Mouse (Mus musculus) embryonic facial prominence, embryonic 12.5 days (tissue): ENCODE measurements around the gene Cars. TPM values are rescaled to one million over a fixed set of nuclear protein-coding genes. Genes with fewer than 3 reads are reported as not detected.

Experiments used
- ATAC-seq: fragments of 200-750 bp; cut with Nextera tagmentation; 2 replicates; pipeline ENCODE4 v1.8.0; 2017; ENCODE audit not compliant: insufficient number of reproducible peaks, insufficient read depth, low FRiP score, low TSS enrichment
- H3K27ac ChIP-seq: fragments of 300-500 bp; sonication (generic); 2 replicates; pipeline ENCODE4 v1.5.1; 2016; ENCODE audit warnings: mild to moderate bottlenecking
- H3K27me3 ChIP-seq: fragments of 300-500 bp; sonication (generic); 2 replicates; pipeline ENCODE4 v1.6.1; 2016; ENCODE audit warnings: mild to moderate bottlenecking, moderate library complexity
- H3K36me3 ChIP-seq: fragments of 300-500 bp; sonication (generic); 2 replicates; pipeline ENCODE4 v1.6.1; 2016; ENCODE audit warnings: mild to moderate bottlenecking
- H3K4me1 ChIP-seq: fragments of 300-500 bp; sonication (generic); 2 replicates; pipeline ENCODE4 v1.6.1; 2016
- H3K4me2 ChIP-seq: fragments of 300-500 bp; sonication (generic); replicated peaks from 2 replicates; pipeline ENCODE4 v1.6.1; 2016; ENCODE audit warnings: mild to moderate bottlenecking, moderate library complexity
- H3K4me3 ChIP-seq: fragments of 300-500 bp; sonication (generic); 2 replicates; pipeline ENCODE4 v1.5.1; 2016; ENCODE audit warnings: mild to moderate bottlenecking
- H3K9ac ChIP-seq: fragments of 300-500 bp; sonication (generic); 2 replicates; pipeline ENCODE4 v1.6.1; 2016; ENCODE audit warnings: mild to moderate bottlenecking, moderate library complexity
- H3K9me3 ChIP-seq: fragments of 300-500 bp; sonication (generic); 2 replicates; pipeline ENCODE4 v1.6.1; 2016; ENCODE audit warnings: mild to moderate bottlenecking, moderate library complexity
- WGBS: fragments of 180-500 bp; shearing (Covaris S2); methylation state at CpG from one replicate; pipeline ENCODE4 v1.1.7; 2016; 5-methylcytosine and 5-hydroxymethylcytosine counted together
- polyA plus RNA-seq: library from polyadenylated mRNA; unstranded; fragments of >200 nt; fragmentation: Nextera tagmentation; extraction: Ambion mirVana; gene quantifications from 2 replicates; pipeline ENCODE4 v1.2.1, GENCODE M21; 2016

Cars gene
- polyA plus RNA-seq, 1 experiment from 2014 or later, result 57.3 TPM

- 87% methylated on average over 5 of the region's 5 CpGs for WGBS
- H3K9me3 ChIP-seq, result no peaks in the 10 kb centered on the region
- ATAC-seq, result no peak
Measured at GRCm38 (mm10) chr7:143583025-143583424, 16.9 kb downstream of the Cars start.

GRCm38 (mm10) chr7:143575751-143576150 lies 24.1 kb downstream of the Cars start:
- H3K27ac ChIP-seq, result no peak overlapping the region
- no peaks in the 10 kb centered on the region for H3K9me3 ChIP-seq
- 93% methylated on average over 11 of the region's 11 CpGs for WGBS
- no peaks in the 10 kb centered on the region for H3K27me3 ChIP-seq
- no peaks in the 10 kb centered on the region for H3K4me1 ChIP-seq
- H3K4me2 ChIP-seq, result no peak overlapping the region
- H3K4me3 ChIP-seq, result no peak overlapping the region
- peaks cover 93% of the 10 kb centered on the region for H3K36me3 ChIP-seq
- no peak for ATAC-seq
- no peak overlapping the region for H3K9ac ChIP-seq

More at GRCm38 (mm10) chr7:143583025-143583424, 16.9 kb downstream of the Cars start:
- Histone ChIP-seq H3K4me3 (no peak overlapping the region), H3K4me2 (no peak overlapping the region), H3K4me1 (no peaks in the 10 kb centered on the region), H3K27ac (no peak overlapping the region), H3K27me3 (no peaks in the 10 kb centered on the region), H3K9ac (no peak overlapping the region), H3K36me3 (peaks cover 73% of the 10 kb centered on the region)

- WGBS, result 94% methylated on average over 3 of the region's 3 CpGs
- ATAC-seq, result no peak
- H3K9ac ChIP-seq, result no peak overlapping the region
- H3K27me3 ChIP-seq, result no peaks in the 10 kb centered on the region
- no peaks in the 10 kb centered on the region for H3K4me1 ChIP-seq
- no peak overlapping the region for H3K4me3 ChIP-seq
- H3K27ac ChIP-seq, result no peak overlapping the region
- H3K9me3 ChIP-seq, result no peaks in the 10 kb centered on the region
- H3K36me3 ChIP-seq, result peaks cover 88% of the 10 kb centered on the region
- no peak overlapping the region for H3K4me2 ChIP-seq
Measured at GRCm38 (mm10) chr7:143565648-143566039, 34.2 kb downstream of the Cars start.

GRCm38 (mm10) chr7:143565015-143565647 lies 34.8 kb downstream of the Cars start:
- Histone ChIP-seq H3K4me2 (no peak overlapping the region), H3K9ac (no peak overlapping the region), H3K4me3 (no peak overlapping the region), H3K9me3 (no peaks in the 10 kb centered on the region), H3K36me3 (peaks cover 88% of the 10 kb centered on the region), H3K27me3 (no peaks in the 10 kb centered on the region), H3K4me1 (no peaks in the 10 kb centered on the region), H3K27ac (no peak overlapping the region)
- no peak for ATAC-seq
- 91% methylated on average over 6 of the region's 6 CpGs for WGBS

DNA sequence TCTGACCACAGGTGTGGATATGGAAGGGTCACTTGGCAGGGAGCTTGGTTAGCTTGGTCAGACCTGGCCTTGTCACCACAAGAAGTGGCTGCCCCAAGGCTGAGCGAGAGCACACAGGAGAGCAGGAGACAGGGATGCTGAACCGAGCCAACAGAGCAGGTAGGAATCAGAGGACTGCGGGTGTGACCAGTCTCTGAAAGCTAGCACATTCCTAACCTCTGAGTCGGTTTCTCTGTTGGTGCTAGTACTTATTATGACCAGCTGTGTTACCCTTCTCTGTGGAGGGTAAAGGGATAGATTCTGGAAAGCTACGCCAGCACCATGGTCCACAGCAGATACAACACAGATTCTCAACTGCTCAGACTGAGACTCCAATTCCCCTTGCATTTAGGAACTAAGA lies 36.1 kb downstream of the Cars start:
- H3K36me3 ChIP-seq, result peaks cover 88% of the 10 kb centered on the region
- H3K9me3 ChIP-seq, result no peaks in the 10 kb centered on the region
- ATAC-seq, result no peak
- no peaks in the 10 kb centered on the region for H3K27me3 ChIP-seq
- no peak overlapping the region for H3K4me3 ChIP-seq
- H3K4me1 ChIP-seq, result no peaks in the 10 kb centered on the region
- WGBS, result 87% methylated on average over 5 of the region's 5 CpGs
- no peak overlapping the region for H3K27ac ChIP-seq
- H3K4me2 ChIP-seq, result no peak overlapping the region
- H3K9ac ChIP-seq, result no peak overlapping the region

DNA sequence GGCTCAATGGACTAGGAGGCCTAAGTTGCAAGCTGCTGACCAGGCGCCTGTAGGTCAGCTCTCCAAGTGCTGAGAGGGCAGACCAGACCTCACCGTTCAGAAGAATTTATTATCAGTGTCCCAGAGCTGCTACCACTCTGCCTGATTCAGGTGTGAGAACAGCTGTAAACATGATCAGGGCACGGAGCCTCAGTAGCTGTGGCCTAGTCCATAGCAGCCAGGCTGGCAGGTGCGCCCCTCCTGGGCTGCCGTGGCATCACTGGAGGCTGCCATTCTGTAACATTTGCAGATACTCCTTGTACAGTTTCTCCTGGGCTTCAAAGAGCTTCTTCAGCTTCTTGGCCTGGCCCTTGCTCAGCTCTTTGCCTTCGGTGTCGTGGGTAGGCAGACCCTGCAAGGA lies 42.3 kb downstream of the Cars start:
- WGBS, result 96% methylated on average over 7 of the region's 7 CpGs
- Histone ChIP-seq H3K4me2 (no peak overlapping the region), H3K27me3 (no peaks in the 10 kb centered on the region), H3K4me3 (no peak overlapping the region), H3K9me3 (no peaks in the 10 kb centered on the region), H3K4me1 (no peaks in the 10 kb centered on the region), H3K9ac (no peak overlapping the region), H3K27ac (no peak overlapping the region), H3K36me3 (peaks cover 57% of the 10 kb centered on the region)
- no peak for ATAC-seq

DNA sequence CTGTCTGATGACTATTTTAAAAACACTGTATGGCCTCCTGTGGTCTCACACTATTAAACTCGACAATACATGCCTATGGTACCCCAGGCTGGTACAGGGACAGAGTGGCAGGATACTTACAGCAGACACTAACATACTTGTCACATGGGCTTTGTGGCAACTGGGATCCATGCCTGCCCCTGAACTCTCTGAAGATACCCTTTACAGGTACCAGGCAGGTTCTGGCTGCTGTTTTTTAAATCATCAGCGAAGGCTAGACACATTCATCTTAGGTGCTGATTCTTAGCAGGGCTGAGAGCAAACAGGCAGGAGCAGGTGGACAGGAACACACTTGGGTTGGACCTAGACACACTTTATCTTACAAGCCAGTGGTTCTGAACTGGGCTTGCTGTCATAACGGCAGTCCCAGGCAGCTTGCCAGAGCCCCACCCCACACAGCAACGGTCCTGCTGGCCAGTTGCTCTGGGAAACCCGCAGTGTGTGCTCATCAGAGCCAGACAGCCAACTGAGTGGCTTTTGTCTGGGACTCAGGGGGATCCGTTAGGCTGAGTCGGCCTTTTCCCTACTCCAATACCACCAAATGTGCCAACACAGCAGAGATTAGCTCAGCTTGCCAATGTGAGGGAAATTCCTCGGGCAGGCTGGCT lies 42.8 kb downstream of the Cars start:
- Histone ChIP-seq H3K4me2 (no peak overlapping the region), H3K4me3 (no peak overlapping the region), H3K9ac (no peak overlapping the region), H3K4me1 (no peaks in the 10 kb centered on the region), H3K27ac (no peak overlapping the region), H3K36me3 (peaks cover 53% of the 10 kb centered on the region), H3K9me3 (no peaks in the 10 kb centered on the region), H3K27me3 (no peaks in the 10 kb centered on the region)
- ATAC-seq, result no peak
- 86% methylated on average over 8 of the region's 8 CpGs for WGBS

DNA sequence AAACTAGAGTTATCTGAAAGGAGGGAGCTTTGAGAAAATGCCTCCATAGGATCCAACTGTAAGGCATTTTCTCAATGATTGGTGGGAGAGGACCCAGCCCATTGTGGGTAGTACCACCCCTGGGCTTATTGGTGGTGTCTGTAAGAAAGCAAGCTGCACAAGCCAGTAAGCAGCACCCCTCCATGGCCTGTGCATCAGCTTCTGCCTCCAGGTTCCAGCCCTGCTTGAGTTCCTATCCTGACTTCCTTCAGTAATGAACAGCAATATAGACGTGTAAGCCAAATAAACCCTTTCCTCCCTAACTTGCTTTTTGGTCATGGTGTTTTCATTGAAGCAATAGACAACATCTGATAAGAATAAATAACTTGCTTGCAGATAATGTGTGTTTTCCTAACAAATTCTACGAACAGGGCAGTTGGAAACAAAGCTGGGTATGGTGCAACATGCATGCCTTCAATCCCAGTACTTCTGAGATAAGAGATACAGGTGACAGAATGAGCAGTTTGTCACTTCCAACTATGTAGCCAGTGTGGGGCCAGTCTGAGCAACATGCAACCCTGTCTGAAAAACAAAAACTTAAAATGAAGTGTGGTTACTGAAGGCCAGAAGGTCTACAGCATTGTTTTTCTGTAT lies 50.2 kb downstream of the Cars start:
- peak; percentile 10; the same call in 1 of the 2 replicates for ATAC-seq
- H3K36me3 ChIP-seq, result no peaks in the 10 kb centered on the region
- WGBS, result 29% methylated on average over 2 of the region's 2 CpGs

GRCm38 (mm10) chr7:143548976-143549457 lies 50.9 kb downstream of the Cars start, which contains the start of gene Nap1l4:
Nap1l4 (minus strand) TSS chr7:143549106.
- Histone ChIP-seq H3K9me3 (no peaks in the 10 kb centered on the region), H3K36me3 (no peaks in the 10 kb centered on the region), H3K27ac (peak within 1 kb of the TSS; percentile 91), H3K4me1 (peaks cover 29% of the 10 kb centered on the region), H3K4me2 (peak within 1 kb of the TSS; percentile 81), H3K9ac (peak within 1 kb of the TSS; percentile 80), H3K27me3 (no peaks in the 10 kb centered on the region), H3K4me3 (peak within 1 kb of the TSS; percentile 90)
- WGBS, result under 1% methylated on average over 34 of the region's 43 CpGs
- peak; percentile 99 for ATAC-seq

More for the DNA sequence above, 50.2 kb downstream of the Cars start:
- Histone ChIP-seq H3K4me2 (peak overlapping the region; percentile 81), H3K4me1 (peaks cover 29% of the 10 kb centered on the region), H3K27me3 (no peaks in the 10 kb centered on the region), H3K9ac (peak overlapping the region; percentile 71), H3K27ac (peak overlapping the region; percentile 91), H3K9me3 (no peaks in the 10 kb centered on the region), H3K4me3 (peak overlapping the region; percentile 90)

DNA sequence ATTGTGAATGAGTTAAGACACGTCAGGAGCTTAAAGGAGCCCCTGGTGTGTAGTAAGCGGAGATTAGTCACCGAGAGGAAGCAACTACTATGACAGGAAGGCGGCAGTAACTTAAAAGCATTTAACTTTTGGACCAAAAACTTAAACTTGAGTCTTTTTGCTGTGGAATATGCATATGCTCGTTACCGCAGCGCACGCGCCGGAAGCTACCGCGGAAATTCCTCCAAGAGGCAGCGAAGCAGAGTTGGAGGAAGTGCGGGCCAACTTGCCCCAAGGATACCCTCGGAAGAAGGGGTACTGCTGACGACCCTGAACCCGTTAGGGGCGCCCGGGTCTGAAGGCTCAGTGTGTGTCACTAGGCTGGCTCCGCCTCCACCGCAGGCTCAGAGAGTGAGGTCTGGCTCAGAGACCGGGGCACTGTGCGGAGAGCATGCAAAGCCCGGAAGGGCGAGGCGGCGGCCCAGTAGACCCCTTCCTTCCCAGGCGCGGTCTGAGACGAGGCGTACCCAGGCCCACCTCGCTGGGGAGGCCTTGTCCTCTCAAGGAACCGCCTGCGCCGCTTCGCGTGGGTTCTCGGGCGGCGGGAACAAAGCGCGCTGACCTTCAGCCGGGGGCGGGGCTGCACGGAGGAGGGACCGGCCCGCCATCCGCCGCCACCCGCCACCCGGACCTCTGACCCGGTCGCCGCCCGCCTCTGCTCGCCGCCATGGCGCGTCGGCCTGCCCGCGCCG lies 51.5 kb downstream of the Cars start:
- Histone ChIP-seq H3K4me2 (peak overlapping the region; percentile 81), H3K4me3 (peak overlapping the region; percentile 90), H3K27ac (peak overlapping the region; percentile 87), H3K4me1 (peaks cover 35% of the 10 kb centered on the region), H3K9ac (peak overlapping the region; percentile 80), H3K27me3 (no peaks in the 10 kb centered on the region), H3K9me3 (no peaks in the 10 kb centered on the region), H3K36me3 (no peaks in the 10 kb centered on the region)
- under 1% methylated on average over 42 of the region's 63 CpGs for WGBS
- peak; percentile 76 for ATAC-seq

DNA sequence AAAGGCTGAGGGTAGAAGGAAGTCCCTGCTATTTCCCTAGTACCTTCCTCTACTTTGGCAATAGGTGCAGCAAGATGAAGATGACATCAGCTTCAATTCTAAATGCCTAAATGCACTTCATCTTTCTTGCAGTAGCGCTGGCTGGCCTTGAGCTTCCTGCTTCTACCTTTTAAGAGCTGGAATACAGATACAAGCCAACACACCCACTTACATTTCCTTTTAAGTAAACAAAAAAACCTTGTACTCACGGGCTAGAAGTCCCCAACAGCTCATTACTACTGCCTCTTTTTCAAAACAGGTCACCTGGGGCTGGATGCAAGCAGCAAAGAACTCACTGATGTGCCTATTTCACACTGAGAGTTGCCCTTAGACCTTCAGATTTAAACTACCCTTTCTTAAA lies 53.3 kb downstream of the Cars start:
- Histone ChIP-seq H3K27me3 (no peaks in the 10 kb centered on the region), H3K9me3 (no peaks in the 10 kb centered on the region), H3K27ac (no peak overlapping the region), H3K4me2 (no peak overlapping the region), H3K4me1 (peaks cover 40% of the 10 kb centered on the region), H3K4me3 (no peak overlapping the region), H3K9ac (no peak overlapping the region), H3K36me3 (no peaks in the 10 kb centered on the region)
- 66% methylated on average over 2 of the region's 2 CpGs for WGBS
- no peak for ATAC-seq
